Mouse (Mus musculus) ES-Bruce4 (cell line): ENCODE measurements at regions not wholly inside any gene's neighbourhood (a gene's known extent, or its start where the extent isn't known, plus 50 kb on each side); places are given as distances from the start of the nearest gene placed in this dataset.

ENCODE experiments used
- CTCF ChIP-seq: IDR thresholded peaks from one replicate; pipeline ENCODE4 v1.8.1; 2011; ENCODE audit warnings: low read depth, low read length
- EP300 ChIP-seq: IDR thresholded peaks from 2 replicates; pipeline ENCODE4 v1.6.1; 2011; ENCODE audit warnings: low read depth, low read length; ENCODE audit not compliant: insufficient read depth
- POLR2A ChIP-seq: IDR thresholded peaks from one replicate; pipeline ENCODE4 v1.8.1; 2011; ENCODE audit warnings: low read length; ENCODE audit not compliant: insufficient read depth

DNA sequence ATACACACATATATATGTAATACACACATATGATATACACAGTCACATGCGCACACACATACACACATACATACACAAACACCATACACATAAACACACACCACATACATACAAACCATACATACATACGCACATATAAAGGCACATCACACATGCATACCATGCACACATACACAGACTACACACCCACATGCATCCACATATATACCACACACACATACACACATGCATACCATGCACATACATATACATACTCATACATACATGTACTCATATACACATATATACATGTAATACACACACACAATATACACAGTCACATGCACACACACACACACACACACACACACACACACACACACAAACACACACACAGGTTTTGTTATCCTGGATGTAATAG is 620.7 kb downstream of the Mat2b start:
- no peak for TF ChIP-seq POLR2A
- TF ChIP-seq CTCF = no peak
- TF ChIP-seq EP300 = no peak
